Mouse (Mus musculus) intestine, embryonic 14.5 days (tissue): ENCODE data around the gene Bcl10. TPM values are rescaled to one million over a fixed set of nuclear protein-coding genes. Genes with fewer than 3 reads are reported as not detected.
"Not testable (repeated sequence)": the region's sequence is repeated elsewhere in the genome, so short reads cannot be mapped to it uniquely, and the experiment has no call there.

ENCODE experiments used
- ATAC-seq: fragments of 200-750 bp; cut with Nextera tagmentation; replicated peaks from 2 replicates; pipeline ENCODE4 v1.8.0; 2017; ENCODE audit warnings: low read depth, moderate number of reproducible peaks, moderate TSS enrichment, moderate library complexity; ENCODE audit not compliant: low FRiP score, low TSS enrichment
- DNase-seq: peaks from one replicate; pipeline ENCODE4 v3.0.0-alpha.2; 2018; ENCODE audit warnings: low spot score
- H3K27ac ChIP-seq: fragments of 300-500 bp; sonication (generic); 2 replicates; pipeline ENCODE4 v1.5.1; 2014; ENCODE audit warnings: low read depth, mild to moderate bottlenecking, control low read depth
- H3K27me3 ChIP-seq: fragments of 300-500 bp; sonication (generic); replicated peaks from 2 replicates; pipeline ENCODE4 v1.6.1; 2014; ENCODE audit warnings: low read length, control low read depth; ENCODE audit not compliant: control insufficient read depth, insufficient read depth
- H3K36me3 ChIP-seq: fragments of 300-500 bp; sonication (generic); 2 replicates; pipeline ENCODE4 v1.6.1; 2014; ENCODE audit warnings: low read length, control low read depth; ENCODE audit not compliant: control insufficient read depth, insufficient read depth
- H3K4me1 ChIP-seq: fragments of 300-500 bp; sonication (generic); replicated peaks from 2 replicates; pipeline ENCODE4 v1.6.1; 2014; ENCODE audit warnings: low read length, control low read depth, mixed read lengths; ENCODE audit not compliant: control insufficient read depth, insufficient read depth
- H3K4me2 ChIP-seq: fragments of 300-500 bp; sonication (generic); 2 replicates; pipeline ENCODE4 v1.6.1; 2014; ENCODE audit warnings: low read length
- H3K4me3 ChIP-seq: fragments of 300-500 bp; sonication (generic); 2 replicates; pipeline ENCODE4 v1.5.1; 2014; ENCODE audit warnings: low read depth, low read length, control low read depth, mixed read lengths
- H3K9ac ChIP-seq: fragments of 300-500 bp; sonication (generic); 2 replicates; pipeline ENCODE4 v1.6.1; 2014; ENCODE audit warnings: mild to moderate bottlenecking, low read length
- H3K9me3 ChIP-seq: fragments of 300-500 bp; sonication (generic); 2 replicates; pipeline ENCODE4 v1.6.1; 2016; ENCODE audit warnings: low read length, control low read depth; ENCODE audit not compliant: control insufficient read depth
- WGBS: fragments of 180-500 bp; shearing (Covaris S2); extraction: QIAGEN DNeasy Blood & Tissue Kit; methylation state at CpG from one replicate; pipeline ENCODE4 v1.1.7; 2014; 5-methylcytosine and 5-hydroxymethylcytosine counted together
- polyA plus RNA-seq: library from polyadenylated mRNA; unstranded; fragments of >200 nt; fragmentation: Nextera tagmentation; extraction: Ambion mirVana; gene quantifications from 2 replicates; pipeline ENCODE4 v1.2.1, GENCODE M21; 2014

The Bcl10 gene
- polyA plus RNA-seq, 1 experiment from 2014 or later: 53.5 TPM

- Histone ChIP-seq H3K4me3 (no peak overlapping the region), H3K36me3 (no peaks in the 10 kb centered on the region), H3K27me3 (no peaks in the 10 kb centered on the region), H3K4me2 (no peak overlapping the region), H3K27ac (no peak overlapping the region), H3K9me3 (no peaks in the 10 kb centered on the region), H3K9ac (no peak overlapping the region), H3K4me1 (no peaks in the 10 kb centered on the region)
- no peak for DNase-seq
- 90% methylated on average over 8 of the region's 8 CpGs for WGBS
- no peak for ATAC-seq
These were observed 19.1 kb upstream of the Bcl10 start for GRCm38 (mm10) chr3:145903530-145903929.

DNA sequence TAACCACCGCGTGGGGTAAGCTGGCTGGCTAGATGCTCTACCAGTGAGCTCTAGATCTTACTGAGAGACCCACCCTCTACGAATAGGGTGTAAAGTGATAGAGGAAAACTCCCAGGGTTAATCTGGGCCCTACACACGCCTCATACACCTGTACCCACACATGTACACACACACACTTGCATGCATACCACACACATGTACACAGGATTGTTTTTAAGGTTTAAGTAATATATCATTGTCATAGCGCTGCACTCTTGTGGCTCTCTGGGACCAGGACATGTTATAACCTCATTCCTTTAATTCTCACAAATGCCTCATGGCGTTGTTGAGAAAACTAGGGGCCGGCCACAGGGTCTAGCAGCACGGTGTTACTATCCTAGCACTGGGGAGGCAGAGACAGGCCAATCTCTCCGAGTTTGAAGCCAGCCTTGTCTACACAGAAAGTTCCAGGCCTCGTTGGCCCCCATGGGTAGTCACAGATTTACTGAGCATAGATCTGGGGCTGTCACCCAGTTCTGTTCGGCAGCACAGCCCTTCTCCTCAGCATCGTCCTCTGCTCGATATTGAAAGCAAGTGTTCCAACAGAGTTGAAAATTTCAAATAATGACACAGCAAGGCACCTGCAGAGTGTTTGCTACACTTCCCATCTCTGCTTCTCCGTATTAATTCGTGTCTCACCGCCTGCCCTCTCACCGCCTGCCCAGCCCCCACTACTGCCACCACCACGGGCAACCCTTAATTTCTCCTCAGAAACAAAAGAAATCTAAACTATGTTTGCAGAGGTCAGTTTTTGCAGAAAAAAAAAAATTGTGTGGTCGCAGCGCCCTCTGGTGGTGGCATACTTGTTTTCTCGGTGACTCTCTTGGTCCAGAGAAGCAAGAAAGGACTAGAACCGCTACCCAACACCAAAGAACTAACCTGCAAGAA, 17.5 kb upstream of the Bcl10 start:
- WGBS: 51% methylated on average over 22 of the region's 22 CpGs
- no peaks in the 10 kb centered on the region; the same call in 1 of the 2 replicates for H3K4me1 ChIP-seq
- no peaks in the 10 kb centered on the region for H3K9me3 ChIP-seq
- H3K4me2 ChIP-seq: peak overlapping the region; percentile 33
- ATAC-seq: no peak; the same call in 1 of the 2 replicates
- peak; percentile 98 for DNase-seq
- H3K27me3 ChIP-seq: no peaks in the 10 kb centered on the region
- no peak overlapping the region for H3K27ac ChIP-seq
- no peaks in the 10 kb centered on the region for H3K36me3 ChIP-seq
- H3K4me3 ChIP-seq: no peak overlapping the region
- H3K9ac ChIP-seq: no peak overlapping the region; the same call in 1 of the 2 replicates

DNA sequence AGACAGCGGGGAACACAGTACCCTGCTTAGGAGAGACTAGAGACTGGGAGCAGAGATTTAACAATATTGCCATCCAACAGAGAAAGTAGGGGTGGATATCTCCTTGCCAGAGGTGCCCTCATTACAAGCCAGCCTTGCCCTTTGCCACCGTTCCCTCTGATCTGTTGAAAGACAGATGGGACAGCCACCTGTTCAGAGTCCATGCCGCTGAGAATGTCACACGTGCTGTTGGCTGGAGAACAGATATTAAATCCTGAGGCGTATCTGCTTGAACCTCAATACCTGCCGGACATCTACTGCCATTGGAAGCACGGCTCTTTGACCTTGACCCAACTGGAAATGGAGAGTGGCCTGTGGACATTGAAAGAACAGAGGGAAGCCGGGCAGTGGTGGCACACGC, 16.0 kb upstream of the Bcl10 start:
- Histone ChIP-seq H3K27me3 (no peaks in the 10 kb centered on the region), H3K36me3 (no peaks in the 10 kb centered on the region), H3K4me2 (no peak overlapping the region), H3K4me3 (no peak overlapping the region), H3K27ac (no peak overlapping the region), H3K9ac (no peak overlapping the region), H3K4me1 (no peaks in the 10 kb centered on the region; the same call in 1 of the 2 replicates), H3K9me3 (no peaks in the 10 kb centered on the region)
- ATAC-seq: no peak
- 92% methylated on average over 9 of the region's 9 CpGs for WGBS
- no peak for DNase-seq

DNA sequence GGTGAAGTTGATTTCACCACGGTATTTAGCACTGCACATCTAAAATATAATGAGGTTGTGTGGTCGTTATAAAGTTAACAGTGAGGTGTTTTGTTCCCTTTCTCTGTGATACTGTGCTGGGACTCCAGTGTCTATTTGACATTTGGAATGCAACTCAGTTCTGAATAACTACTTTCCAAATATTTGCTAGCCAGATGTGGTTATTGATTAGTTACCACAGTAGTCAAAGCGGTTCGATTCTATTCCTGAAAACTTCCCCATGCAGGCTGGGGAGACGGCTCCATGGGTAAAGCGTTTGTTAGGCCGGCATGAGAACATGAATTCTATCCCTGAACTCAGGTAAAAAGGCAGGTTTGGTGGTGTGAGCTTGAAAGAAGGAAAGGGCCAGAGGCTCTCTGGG, 10.1 kb upstream of the Bcl10 start:
- Histone ChIP-seq H3K4me3 (no peak overlapping the region), H3K27me3 (no peaks in the 10 kb centered on the region), H3K27ac (no peak overlapping the region), H3K4me1 (no peaks in the 10 kb centered on the region; the same call in 1 of the 2 replicates), H3K36me3 (no peaks in the 10 kb centered on the region), H3K9me3 (no peaks in the 10 kb centered on the region), H3K4me2 (no peak overlapping the region), H3K9ac (no peak overlapping the region)
- DNase-seq (no peak), ATAC-seq (no peak)
- WGBS: 81% methylated on average over 7 of the region's 7 CpGs

- H3K4me3 ChIP-seq: no peak overlapping the region
- DNase-seq (no peak), ATAC-seq (no peak)
- WGBS: 81% methylated on average over 6 of the region's 6 CpGs
- H3K27ac ChIP-seq: no peak overlapping the region
- no peaks in the 10 kb centered on the region for H3K9me3 ChIP-seq
- H3K4me1 ChIP-seq: no peaks in the 10 kb centered on the region; the same call in 1 of the 2 replicates
- H3K9ac ChIP-seq: no peak overlapping the region
- H3K27me3 ChIP-seq: no peaks in the 10 kb centered on the region
- no peak overlapping the region for H3K4me2 ChIP-seq
- no peaks in the 10 kb centered on the region for H3K36me3 ChIP-seq
These were observed 9.3 kb upstream of the Bcl10 start for GRCm38 (mm10) chr3:145913263-145913662.

DNA sequence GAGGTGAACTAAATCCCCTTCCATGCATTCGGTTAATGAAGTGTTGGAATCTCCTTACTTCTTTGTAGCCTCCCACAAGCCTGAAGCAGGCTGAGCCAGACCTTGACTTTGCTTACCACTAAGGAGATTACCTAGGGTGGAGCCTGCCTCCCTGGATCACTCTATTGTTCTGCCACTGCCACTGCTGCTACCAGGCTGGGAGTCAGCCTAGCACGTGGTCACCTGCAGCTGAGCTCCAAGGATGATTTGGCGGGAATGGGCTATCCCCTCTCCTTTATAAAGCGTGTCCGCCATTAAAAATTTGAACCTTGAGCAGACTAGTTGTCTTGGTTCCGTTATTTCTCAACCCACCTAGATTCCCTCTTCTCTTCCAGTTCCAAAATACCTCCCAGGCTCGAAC, 8.7 kb upstream of the Bcl10 start:
- not testable (repeated sequence) for H3K4me2 ChIP-seq, H3K9ac ChIP-seq, H3K9me3 ChIP-seq, H3K36me3 ChIP-seq, DNase-seq, H3K4me1 ChIP-seq, H3K27me3 ChIP-seq, H3K4me3 ChIP-seq, H3K27ac ChIP-seq, ATAC-seq
- 74% methylated on average over 7 of the region's 7 CpGs for WGBS

GRCm38 (mm10) chr3:145916374-145916773, 6.2 kb upstream of the Bcl10 start:
- Histone ChIP-seq H3K36me3 (no peaks in the 10 kb centered on the region), H3K9me3 (no peaks in the 10 kb centered on the region), H3K4me2 (no peak overlapping the region), H3K4me3 (no peak overlapping the region), H3K9ac (no peak overlapping the region), H3K27ac (no peak overlapping the region), H3K27me3 (no peaks in the 10 kb centered on the region), H3K4me1 (no peaks in the 10 kb centered on the region)
- 90% methylated on average over 5 of the region's 5 CpGs for WGBS
- ATAC-seq (no peak), DNase-seq (no peak)

- H3K4me1 ChIP-seq: 0 out of 2 replicates have a peak, but pooled peaks cover 4% of the 10 kb centered on the region
These were observed 5.8 kb upstream of the Bcl10 start for GRCm38 (mm10) chr3:145916826-145917225.

GRCm38 (mm10) chr3:145922971-145923370, 367 bp downstream of the Bcl10 start:
- Histone ChIP-seq H3K9ac (no peak overlapping the region), H3K36me3 (peaks cover 5% of the 10 kb centered on the region), H3K27me3 (no peaks in the 10 kb centered on the region), H3K4me3 (no peak overlapping the region), H3K27ac (no peak overlapping the region), H3K4me1 (peaks cover 22% of the 10 kb centered on the region), H3K4me2 (no peak overlapping the region), H3K9me3 (no peaks in the 10 kb centered on the region)
- ATAC-seq (no peak), DNase-seq (no peak)
- WGBS: 37% methylated on average over 3 of the region's 3 CpGs

More at GRCm38 (mm10) chr3:145916826-145917225, 5.8 kb upstream of the Bcl10 start:
- DNase-seq: no peak
- WGBS: 82% methylated on average over 4 of the region's 4 CpGs
- H3K36me3 ChIP-seq: no peaks in the 10 kb centered on the region
- H3K4me2 ChIP-seq: no peak overlapping the region
- no peak overlapping the region for H3K9ac ChIP-seq
- H3K4me3 ChIP-seq: no peak overlapping the region
- no peak overlapping the region for H3K27ac ChIP-seq
- H3K9me3 ChIP-seq: no peaks in the 10 kb centered on the region
- no peaks in the 10 kb centered on the region for H3K27me3 ChIP-seq
- no peak for ATAC-seq
